Mouse (Mus musculus) myocyte (in vitro differentiated cells): Measurements from ENCODE around the gene Sh3pxd2a.

ENCODE experiments used
- POLR2A ChIP-seq: IDR thresholded peaks from one replicate; pipeline ENCODE4 v1.6.1; 2011; ENCODE audit warnings: low read depth, mild to moderate bottlenecking, control low read depth, moderate library complexity; ENCODE audit not compliant: insufficient read length
- TCF12 ChIP-seq: IDR thresholded peaks from one replicate; pipeline ENCODE4 v1.6.1; 2011; ENCODE audit warnings: mild to moderate bottlenecking, control low read depth; ENCODE audit not compliant: poor library complexity, insufficient read depth, severe bottlenecking
- USF1 ChIP-seq: IDR thresholded peaks from one replicate; pipeline ENCODE4 v1.6.1; 2011; ENCODE audit warnings: low read depth, mild to moderate bottlenecking, control low read depth, moderate library complexity

- TF ChIP-seq POLR2A (no peak), TCF12 (peak; percentile 81), USF1 (no peak)
Measured at GRCm38 (mm10) chr19:47491853-47492252, 27.7 kb upstream of the Sh3pxd2a start.
